Mouse (Mus musculus) layer of hippocampus, postnatal 14 days (tissue): Measurements from ENCODE around the gene Anapc2. TPM values are rescaled to one million over a fixed set of nuclear protein-coding genes. Genes with fewer than 3 reads are reported as not detected.

Source experiments
- total RNA-seq, 2 experiments: library from RNA; stranded (reverse); gene quantifications; 2 replicates each; pipeline ENCODE4 v1.2.3; 2021

Anapc2 gene
- total RNA-seq, 2 experiments from 2014 or later, result 66.6 to 72.1 TPM

Other genes starting within 250 kb of the Anapc2 start
- gene Nsmf, start 218.1 kb upstream of the Anapc2 start, total RNA-seq, result 1,000 to 10,000 TPM in 1 of 2 experiments, 100 to 1,000 TPM in 1; 982 to 1,031 TPM
- gene Entpd8, start 192.2 kb upstream of the Anapc2 start, total RNA-seq, result not detected
- not detected for gene Noxa1, start 177.3 kb upstream of the Anapc2 start, total RNA-seq
- gene Nrarp, start 91.7 kb upstream of the Anapc2 start, total RNA-seq, result 10 to 100 TPM; 38.1 to 49.8 TPM
- gene Tor4a, start 75.6 kb upstream of the Anapc2 start, total RNA-seq, result 1 to 10 TPM; 1.7 to 2.0 TPM
- 10 to 100 TPM; 50.7 to 51.7 TPM for gene Nelfb, start 61.0 kb upstream of the Anapc2 start, total RNA-seq
- gene Stpg3, start 57.8 kb upstream of the Anapc2 start, total RNA-seq, result not detected
- gene Fam166a, start 53.7 kb upstream of the Anapc2 start, total RNA-seq, result not detected
- 100 to 1,000 TPM; 415 to 455 TPM for gene Tubb4b, start 47.8 kb upstream of the Anapc2 start, total RNA-seq
- not detected for gene Slc34a3, start 38.1 kb upstream of the Anapc2 start, total RNA-seq
- not detected for gene Rnf224, start 35.7 kb upstream of the Anapc2 start, total RNA-seq
- gene Rnf208, start 30.2 kb upstream of the Anapc2 start, total RNA-seq, result 100 to 1,000 TPM; 195 to 202 TPM
- not detected for gene Cysrt1, start 30.0 kb upstream of the Anapc2 start, total RNA-seq
- gene AL732309.1, start 25.6 kb upstream of the Anapc2 start, total RNA-seq, result 1 to 10 TPM; 3.6 to 3.7 TPM
- 10 to 100 TPM; 34.3 to 38.0 TPM for gene Tmem203, start 17.0 kb upstream of the Anapc2 start, total RNA-seq
- 10 to 100 TPM; 21.1 to 23.2 TPM for gene Tprn, start 9.9 kb upstream of the Anapc2 start, total RNA-seq
- gene Ssna1, start within 50 bp of the Anapc2 start, total RNA-seq, result 10 to 100 TPM; 69.1 to 70.1 TPM
- not detected for gene Tmem210, start 15.7 kb downstream of the Anapc2 start, total RNA-seq
- not detected for gene Lrrc26, start 17.4 kb downstream of the Anapc2 start, total RNA-seq
- gene Grin1, start 46.7 kb downstream of the Anapc2 start, total RNA-seq, result 100 to 1,000 TPM; 419 to 451 TPM
- 10 to 100 TPM; 49.0 to 59.9 TPM for gene Man1b1, start 59.9 kb downstream of the Anapc2 start, total RNA-seq
- gene Dpp7, start 83.9 kb downstream of the Anapc2 start, total RNA-seq, result 10 to 100 TPM; 24.7 to 29.4 TPM
- gene Uap1l1, start 93.2 kb downstream of the Anapc2 start, total RNA-seq, result 10 to 100 TPM in 1 of 2 experiments, 1 to 10 TPM in 1; 9.2 to 11.8 TPM
- 10 to 100 TPM; 11.9 to 15.3 TPM for gene Sapcd2, start 99.8 kb downstream of the Anapc2 start, total RNA-seq
- 10 to 100 TPM; 22.3 to 23.4 TPM for gene Entpd2, start 123.4 kb downstream of the Anapc2 start, total RNA-seq
- gene Npdc1, start 126.9 kb downstream of the Anapc2 start, total RNA-seq, result 100 to 1,000 TPM; 402 to 418 TPM
- gene Fut7, start 150.8 kb downstream of the Anapc2 start, total RNA-seq, result under 1 TPM; 0.31 to 0.81 TPM
- 100 to 1,000 TPM; 140 to 141 TPM for gene Abca2, start 156.2 kb downstream of the Anapc2 start, total RNA-seq
- under 1 TPM in 1 of 2 experiments, not detected in 1; 0.58 TPM for gene Clic3, start 184.4 kb downstream of the Anapc2 start, total RNA-seq
- gene Paxx, start 188.6 kb downstream of the Anapc2 start, total RNA-seq, result 10 to 100 TPM; 52.1 to 57.7 TPM
- gene Ptgds, start 197.6 kb downstream of the Anapc2 start, total RNA-seq, result 100 to 1,000 TPM; 234 to 420 TPM
- gene Lcn12, start 221.4 kb downstream of the Anapc2 start, total RNA-seq, result not detected
- 100 to 1,000 TPM; 130 to 134 TPM for gene Fbxw5, start 228.3 kb downstream of the Anapc2 start, total RNA-seq
- 1 to 10 TPM; 1.5 to 1.7 TPM for gene C8g, start 229.2 kb downstream of the Anapc2 start, total RNA-seq